Mouse (Mus musculus): Measurements from ENCODE around the gene Cadps2.

Gene Cadps2

DNA sequence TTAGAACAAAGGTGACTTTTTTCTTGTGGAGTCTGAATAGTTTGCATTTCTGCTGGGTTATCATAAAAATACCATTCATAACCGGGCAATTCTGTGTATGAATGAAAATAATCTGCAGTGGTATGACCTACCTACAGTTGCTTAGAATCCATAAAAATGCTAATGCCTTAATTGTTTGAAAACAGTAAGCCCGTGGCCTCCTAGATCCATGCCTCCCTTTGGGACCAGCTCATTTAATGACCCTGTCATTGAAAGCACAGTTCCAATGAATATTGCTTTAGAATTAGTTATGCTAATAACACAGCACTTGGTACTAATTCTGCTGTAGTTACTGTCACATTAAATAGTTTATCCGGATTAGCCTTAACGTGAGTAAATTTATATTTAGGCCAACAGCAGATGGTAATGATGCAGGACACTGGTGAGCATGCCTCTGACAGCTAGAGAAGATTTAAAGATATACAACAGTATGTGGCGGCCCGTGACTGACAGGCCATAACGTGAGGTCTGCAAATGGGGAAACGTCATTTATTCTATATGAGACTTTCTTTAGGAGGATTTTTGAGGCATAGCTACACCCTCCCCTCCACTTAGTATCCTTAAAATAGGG is 477.3 kb downstream of the Cadps2 start:
- DNase-seq (ENCODE audit: low read depth, low spot score): peak; percentile 70

DNA sequence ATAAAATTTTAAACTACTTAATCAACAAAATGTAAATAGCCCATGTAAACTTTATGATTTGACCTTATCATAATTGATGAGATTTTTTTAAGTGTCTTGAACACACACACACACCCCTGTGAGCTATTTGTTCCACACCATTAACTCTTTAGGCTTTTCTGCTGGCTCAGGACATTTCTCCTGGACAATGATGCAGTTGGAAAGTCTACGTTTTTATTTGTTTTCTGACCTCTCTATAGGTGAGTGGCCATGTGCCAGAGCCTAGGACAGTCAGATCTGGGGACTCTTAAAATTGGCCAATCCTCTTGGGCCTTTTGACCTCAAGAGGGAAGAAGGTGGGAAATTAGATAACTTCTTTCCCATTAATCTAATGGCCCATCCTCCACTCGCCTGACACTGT is 478.6 kb downstream of the Cadps2 start:
- DNase-seq (ENCODE audit: low read depth, low spot score): no peak

DNA sequence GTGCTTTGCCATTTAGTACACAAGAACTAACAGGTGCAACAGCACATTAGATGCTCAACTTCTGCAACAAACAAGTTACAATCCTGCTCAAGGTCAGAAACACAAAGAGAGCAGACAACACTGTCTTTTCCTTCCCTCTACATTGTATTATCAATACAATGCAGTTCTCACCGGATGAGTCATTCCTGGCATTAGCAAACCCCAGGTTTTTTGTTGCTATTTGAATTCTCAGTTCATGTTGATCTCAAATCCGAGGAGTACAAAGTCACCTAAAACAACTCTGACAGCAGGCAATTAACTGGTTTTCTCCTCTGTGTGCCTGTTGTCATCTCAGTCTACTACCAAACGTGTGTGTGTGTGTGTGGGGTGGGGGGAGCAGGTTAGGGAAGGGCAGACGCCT is 483.1 kb downstream of the Cadps2 start:
- no peak for DNase-seq (ENCODE audit: low read depth, low spot score)

DNA sequence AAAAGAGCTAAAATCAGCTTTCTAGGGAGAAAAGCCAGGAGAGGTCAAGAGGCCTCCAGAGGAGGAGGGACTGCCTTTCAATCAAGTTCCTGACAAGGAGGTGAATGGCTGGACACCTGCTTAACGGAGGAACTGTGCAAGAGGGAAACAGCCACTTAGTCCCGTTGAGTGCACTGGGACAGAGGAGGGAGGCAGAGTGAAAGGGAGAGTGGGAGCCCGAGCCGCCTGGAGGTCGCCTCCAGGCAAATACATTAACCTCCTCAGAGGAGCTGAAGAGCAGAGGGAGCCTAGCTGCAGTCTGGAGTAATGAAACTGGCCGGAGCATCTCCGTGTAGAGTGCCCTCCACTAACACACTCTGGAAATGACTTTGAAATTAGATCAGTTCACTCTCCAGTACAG is 485.7 kb downstream of the Cadps2 start:
- DNase-seq (ENCODE audit: low read depth, low spot score): no peak

GRCm38 (mm10) chr6:23337411-23338063 is 501.7 kb downstream of the Cadps2 start:
- DNase-seq (ENCODE audit: low read depth, low spot score): no peak

- DNase-seq (ENCODE audit: low read depth, low spot score): no peak
These were observed 524.3 kb downstream of the Cadps2 start for GRCm38 (mm10) chr6:23314945-23315344.

GRCm38 (mm10) chr6:23314291-23314690 is 524.9 kb downstream of the Cadps2 start:
- no peak for DNase-seq (ENCODE audit: low read depth, low spot score)

DNA sequence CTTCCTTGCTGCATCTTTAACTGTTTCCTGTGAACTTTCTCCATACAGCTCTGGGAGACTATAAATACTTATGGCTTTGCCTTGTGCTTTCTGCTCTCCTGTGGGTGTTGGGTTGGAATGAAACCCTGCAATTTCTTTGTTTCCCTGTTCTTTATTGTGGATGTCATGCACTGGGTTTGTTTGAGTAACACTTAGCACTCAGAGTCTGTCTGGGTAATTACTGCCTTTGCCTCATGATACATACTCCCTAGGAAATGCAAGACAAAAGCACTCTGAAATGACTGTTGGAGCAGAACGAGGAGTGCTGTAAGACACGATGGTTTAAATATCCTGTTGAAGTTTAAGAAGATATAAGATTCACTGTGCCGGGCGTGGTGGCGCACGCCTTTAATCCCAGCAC is 533.2 kb downstream of the Cadps2 start:
- DNase-seq (ENCODE audit: low read depth, low spot score): no peak

DNA sequence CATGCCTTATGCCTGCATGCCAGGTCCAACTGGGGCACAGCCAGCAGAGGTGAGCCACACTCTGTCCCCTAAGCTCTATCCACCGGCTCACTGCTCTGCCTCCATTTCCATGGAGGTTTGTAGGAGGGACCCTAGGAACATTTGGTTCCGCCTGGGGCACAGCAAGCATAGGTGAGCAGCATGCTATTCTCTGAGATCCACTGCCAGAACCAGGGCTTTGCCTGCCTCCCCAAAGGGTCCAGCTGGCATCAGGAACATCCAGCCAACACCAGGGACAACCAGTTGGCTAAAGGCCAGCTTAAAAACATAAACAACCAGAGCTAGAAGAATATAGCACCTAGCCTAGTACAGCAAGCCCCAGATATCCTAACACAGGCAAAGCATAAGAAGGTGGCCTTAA is 540.6 kb downstream of the Cadps2 start:
- DNase-seq (ENCODE audit: low read depth, low spot score): no peak

DNA sequence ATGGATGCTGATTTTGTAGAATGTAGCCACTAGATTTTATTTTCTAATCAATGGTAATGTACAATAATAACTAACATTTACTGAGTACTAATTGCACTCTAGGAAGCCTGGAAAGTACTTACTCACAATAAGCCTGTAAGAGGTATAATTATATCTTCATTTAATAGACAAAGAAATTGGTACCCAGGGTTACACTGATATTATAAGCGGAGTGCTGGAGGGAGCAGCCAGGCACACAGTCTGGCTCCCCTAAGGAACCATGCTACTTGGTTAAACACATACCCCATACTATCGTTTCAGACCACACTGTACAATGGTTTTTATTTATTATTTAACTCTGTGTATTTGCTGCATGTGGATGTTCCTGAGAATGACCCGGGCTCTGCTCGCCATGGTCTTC is 544.5 kb downstream of the Cadps2 start:
- DNase-seq (ENCODE audit: low read depth, low spot score): no peak

- DNase-seq (ENCODE audit: low read depth, low spot score): no peak
These were observed 550.5 kb downstream of the Cadps2 start for GRCm38 (mm10) chr6:23288752-23289151.

DNA sequence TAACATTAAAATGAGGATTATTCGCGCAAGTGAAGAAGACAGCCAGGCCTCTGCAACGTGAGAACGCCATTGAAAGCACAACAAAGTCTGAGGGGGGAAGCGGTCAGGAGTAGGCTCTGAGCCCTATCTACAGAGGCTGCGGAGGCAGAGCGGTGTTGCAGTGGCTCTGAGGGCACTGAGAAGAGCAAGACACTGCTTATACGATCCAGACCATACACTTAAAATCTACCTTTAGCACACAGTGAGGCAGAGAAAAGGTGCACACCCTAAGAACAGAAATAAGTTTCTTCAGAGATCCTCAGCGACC is 557.8 kb downstream of the Cadps2 start:
- no peak for DNase-seq (ENCODE audit: low read depth, low spot score)

- no peak for DNase-seq (ENCODE audit: low read depth, low spot score)
These were observed 558.3 kb downstream of the Cadps2 start for GRCm38 (mm10) chr6:23280811-23281513.

DNA sequence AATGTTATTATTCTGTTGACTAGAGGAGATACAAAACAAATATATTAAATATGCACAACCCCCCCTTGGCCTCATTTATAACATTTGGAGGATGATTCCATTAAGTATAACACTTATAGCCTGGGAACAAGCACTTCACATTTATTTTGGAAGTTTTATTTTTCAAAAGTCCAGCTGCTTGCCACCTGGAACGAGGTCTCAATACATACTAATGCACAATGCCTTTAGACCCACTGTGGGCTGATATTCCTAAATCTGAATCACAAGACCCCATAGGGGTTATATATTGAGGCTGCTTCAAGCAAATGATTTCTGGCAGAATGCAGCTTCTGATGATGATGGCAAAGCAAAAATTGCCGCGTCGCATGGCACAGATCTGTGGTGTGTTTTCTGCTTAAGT is 565.7 kb downstream of the Cadps2 start:
- no peak for DNase-seq (ENCODE audit: low read depth, low spot score)

DNA sequence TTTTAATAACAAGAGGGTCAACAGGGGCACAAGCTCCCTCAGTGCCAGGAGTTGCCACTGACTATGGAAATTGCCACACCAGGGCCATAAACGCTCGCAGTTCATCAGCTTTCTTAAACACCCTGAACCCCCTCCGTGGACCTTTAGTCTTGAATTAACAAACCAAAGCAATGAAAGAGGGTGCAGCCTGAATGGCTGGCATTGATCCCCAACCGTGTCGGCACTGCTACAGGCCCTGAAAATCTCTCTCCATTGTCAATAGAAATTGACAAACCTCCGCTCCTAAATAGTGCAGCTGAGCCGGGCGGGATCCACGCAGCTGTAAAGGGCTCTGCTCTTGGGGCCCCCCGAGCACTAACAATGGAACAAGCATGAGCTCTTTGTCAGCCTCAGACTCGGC is 566.2 kb downstream of the Cadps2 start:
- no peak for DNase-seq (ENCODE audit: low read depth, low spot score)

DNA sequence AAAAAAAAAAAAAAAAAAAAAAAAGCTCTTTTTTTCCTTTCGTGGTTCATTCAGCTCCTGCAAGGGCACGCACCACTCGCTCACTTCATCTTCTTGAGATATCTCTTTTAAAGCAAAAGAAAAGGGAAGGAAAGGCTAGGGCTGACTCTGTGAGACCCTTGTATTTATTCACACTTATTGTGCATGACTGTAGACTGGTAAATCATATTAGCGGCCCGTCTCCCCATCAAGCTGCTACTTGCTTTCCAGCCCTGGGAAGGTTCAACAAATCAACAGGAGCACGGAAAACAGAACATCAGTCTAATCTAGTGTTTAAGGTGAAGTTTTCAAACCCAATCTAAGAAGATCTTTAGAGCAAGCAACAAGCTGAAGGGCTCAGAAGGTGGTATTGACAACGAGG is 566.7 kb downstream of the Cadps2 start:
- no peak for DNase-seq (ENCODE audit: low read depth, low spot score)

DNA sequence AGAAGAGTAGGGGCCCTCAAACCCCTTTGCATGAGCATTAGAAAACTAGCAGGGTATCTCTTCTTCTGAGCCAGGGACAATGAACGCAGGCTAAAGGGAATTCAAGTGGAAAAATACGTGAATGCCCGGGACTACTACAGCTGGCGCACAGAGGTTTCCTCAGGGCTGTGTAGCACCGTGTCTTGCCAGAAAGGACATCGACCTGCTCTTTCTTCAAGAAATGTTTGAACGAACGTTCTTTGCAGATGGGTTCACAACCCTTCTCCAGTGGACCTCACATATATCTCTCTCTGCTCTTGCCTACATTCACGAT is 578.5 kb downstream of the Cadps2 start:
- no peak for DNase-seq (ENCODE audit: low read depth, low spot score)

- DNase-seq (ENCODE audit: low read depth, low spot score): no peak
These were observed 579.0 kb downstream of the Cadps2 start for GRCm38 (mm10) chr6:23260016-23260737.

GRCm38 (mm10) chr6:23257981-23258380 is 581.2 kb downstream of the Cadps2 start:
- DNase-seq (ENCODE audit: low read depth, low spot score): no peak

DNA sequence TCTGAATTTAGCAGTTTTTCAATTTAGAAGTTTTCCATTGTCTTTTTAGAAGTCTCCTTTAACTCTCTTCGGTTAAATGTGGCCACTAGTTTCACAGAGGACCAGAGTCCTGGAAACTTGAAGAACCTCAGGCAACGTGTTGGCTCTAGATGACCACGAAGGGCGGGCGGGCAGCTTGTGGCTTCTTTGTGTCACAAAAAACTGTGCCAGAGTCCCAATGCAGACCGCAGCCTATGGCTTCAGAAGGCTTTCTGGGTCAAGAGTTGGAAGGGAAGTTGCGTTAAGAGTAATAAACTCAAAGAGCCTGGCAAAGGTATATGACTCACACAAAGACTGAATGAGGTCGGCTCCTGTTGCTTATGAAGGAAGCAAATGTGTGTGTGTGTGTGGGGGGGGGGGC is 584.1 kb downstream of the Cadps2 start:
- DNase-seq (ENCODE audit: low read depth, low spot score): no peak

DNA sequence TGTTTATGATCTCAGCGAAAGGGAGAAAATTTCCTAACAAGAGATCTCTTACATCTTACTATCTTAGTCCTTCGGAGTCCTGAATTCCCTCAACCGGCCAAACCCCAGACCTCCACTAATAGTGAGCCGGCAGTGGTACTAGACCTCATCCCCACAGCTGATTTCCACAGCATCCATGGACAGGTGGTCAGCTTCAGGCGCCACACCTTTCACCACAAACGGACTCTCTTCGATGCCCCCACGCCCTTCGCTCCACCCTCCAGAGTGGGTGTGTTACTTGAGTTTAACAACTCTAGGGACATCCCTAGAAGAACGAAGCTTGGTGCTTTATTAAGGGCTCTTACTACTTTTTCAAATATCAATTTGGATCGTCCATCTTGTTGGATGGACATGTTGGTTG is 584.6 kb downstream of the Cadps2 start:
- no peak for DNase-seq (ENCODE audit: low read depth, low spot score)

DNA sequence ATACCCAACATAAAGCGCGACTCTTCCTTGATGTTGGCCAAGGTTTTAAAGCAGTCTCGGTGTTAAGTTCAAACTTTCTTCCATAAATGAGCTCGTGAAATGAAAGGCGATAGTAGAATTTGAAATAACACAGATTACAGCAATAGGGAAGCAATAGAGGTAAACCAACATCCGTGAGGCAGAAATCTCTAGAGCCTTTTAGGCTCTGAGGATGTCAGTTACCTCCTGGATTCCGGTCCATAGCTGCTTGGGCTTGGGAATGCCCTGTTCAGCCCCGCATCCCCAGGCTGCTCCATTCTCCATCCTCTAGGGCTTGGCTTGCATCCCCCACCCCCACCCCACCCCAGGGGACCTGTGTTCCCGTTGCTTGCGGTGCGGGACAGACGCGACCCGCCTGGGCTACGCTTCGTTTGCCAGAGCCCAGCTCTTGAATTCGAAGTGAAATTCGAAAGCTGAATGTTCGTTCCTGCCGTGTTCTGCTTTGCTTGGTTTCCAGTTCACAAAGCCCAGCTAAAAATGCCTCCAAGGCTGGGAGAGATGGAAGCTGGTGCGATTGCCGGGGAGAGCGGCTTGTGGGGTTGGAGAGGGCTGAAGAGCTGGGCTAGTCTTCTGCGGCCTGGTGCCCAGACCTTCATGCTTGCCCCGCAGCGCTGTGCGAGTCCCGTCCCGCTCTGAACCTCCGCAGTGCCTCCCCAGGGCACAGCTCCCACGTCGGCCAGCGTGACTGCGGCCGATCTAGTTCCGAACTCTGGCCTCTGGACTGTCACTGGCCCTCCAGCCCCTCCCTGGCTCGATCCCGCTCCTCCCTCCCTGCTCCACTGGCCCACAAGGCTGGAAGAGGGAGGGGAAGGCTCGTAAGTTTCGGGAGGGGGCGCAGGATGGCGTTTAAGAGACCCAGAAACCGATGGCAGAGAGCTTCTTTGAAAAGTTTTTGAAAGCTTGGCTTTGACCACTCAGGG is 585.6 kb downstream of the Cadps2 start:
- DNase-seq (ENCODE audit: low read depth, low spot score): no peak
